Mouse (Mus musculus): ENCODE data around the gene Yeats4. TPM values are rescaled to one million over a fixed set of nuclear protein-coding genes. Genes with fewer than 3 reads are reported as not detected.

The Yeats4 gene
- total and polyA plus RNA-seq, 3 experiments = 50.3 to 133 (median 110) TPM

GRCm38 (mm10) chr10:117215409-117216131 is 8.7 kb downstream of the Yeats4 start:
- H3K27ac ChIP-seq (ENCODE audit: insufficient read depth, low read depth) = no peak overlapping the region
- H3K4me3 ChIP-seq (replicated peaks in 1 of 3; ENCODE audit: low read depth in 2 of 3, low read length in 2 of 3, poor library complexity in 1 of 3) = no peak overlapping the region
- H3K9me3 ChIP-seq (replicated peaks; ENCODE audit: low read length) = no peaks in the 10 kb centered on the region
- H3K27me3 ChIP-seq (replicated peaks) = no peaks in the 10 kb centered on the region
- dilution Hi-C loops (cut with MboI; ENCODE audit: extremely low pct_ligation_motif_present, extremely low pct_unique_long_range_greater_than_20kb, low sequenced_read_pairs) (no loop called here), in situ Hi-C loops (cut with MboI; ENCODE audit: low pct_ligation_motif_present, low pct_unique_long_range_greater_than_20kb, low sequenced_read_pairs) (loop anchor here (25.0 kb wide), 1 partner anchor 278 kb away; no protein-coding TSS in a partner anchor)
- H3K79me2 ChIP-seq (replicated peaks; ENCODE audit: control insufficient read depth, extremely low read depth, insufficient read depth, poor library complexity, severe bottlenecking) = no peaks in the 10 kb centered on the region
- no peak overlapping the region for H3K9ac ChIP-seq (ENCODE audit: insufficient read depth, low read depth)
- H3K4me2 ChIP-seq (ENCODE audit: insufficient read depth, low read depth, poor library complexity, severe bottlenecking) = no peak overlapping the region
- no peak for DNase-seq (ENCODE audit: extremely low read depth)
- peaks cover 40 to 83% of the 10 kb centered on the region in 2 experiments for H3K36me3 ChIP-seq (replicated peaks in 1 of 2; ENCODE audit: control insufficient read depth in 1 of 2, insufficient read depth in 1 of 2, low read length in 1 of 2)
- peaks cover 0 to 53% of the 10 kb centered on the region in 2 experiments; a peak in 2 of 4 replicates for H3K4me1 ChIP-seq (ENCODE audit: control insufficient read depth in 1 of 2, insufficient read depth in 2 of 2)
- TF ChIP-seq TCF12 (IDR thresholded peaks at IDR 0.05; ENCODE audit: low read depth, low read length) (no peak), JUN (IDR thresholded peaks at IDR 0.05; ENCODE audit: insufficient read depth, low read depth, low read length) (no peak), HCFC1 (IDR thresholded peaks at IDR 0.05; ENCODE audit: low read depth, low read length) (no peak)

GRCm38 (mm10) chr10:117211023-117211422 is 13.3 kb downstream of the Yeats4 start:
- dilution Hi-C loops (cut with MboI; ENCODE audit: extremely low pct_ligation_motif_present, extremely low pct_unique_long_range_greater_than_20kb, low sequenced_read_pairs) = no loop called here
- no peak overlapping the region for H3K9ac ChIP-seq (ENCODE audit: insufficient read depth, low read depth)
- H3K27me3 ChIP-seq (replicated peaks) = no peaks in the 10 kb centered on the region
- H3K4me3 ChIP-seq (replicated peaks in 1 of 3; ENCODE audit: low read depth in 2 of 3, low read length in 2 of 3, poor library complexity in 1 of 3) = no peak overlapping the region
- in situ Hi-C loops (cut with MboI; ENCODE audit: low pct_ligation_motif_present, low pct_unique_long_range_greater_than_20kb, low sequenced_read_pairs) = loop anchor here (25.0 kb wide), 1 partner anchor 274 kb away; no protein-coding TSS in a partner anchor
- H3K79me2 ChIP-seq (replicated peaks; ENCODE audit: control insufficient read depth, extremely low read depth, insufficient read depth, poor library complexity, severe bottlenecking) = no peaks in the 10 kb centered on the region
- no peak overlapping the region for H3K27ac ChIP-seq (ENCODE audit: insufficient read depth, low read depth)
- no peak for TF ChIP-seq CHD2 (IDR thresholded peaks at IDR 0.05; ENCODE audit: low read length)
- no peak for TF ChIP-seq ZMIZ1 (IDR thresholded peaks at IDR 0.05; ENCODE audit: low read depth, low read length)
- no peak for TF ChIP-seq USF2 (conservative IDR thresholded peaks at IDR 0.05; ENCODE audit: low read depth, low read length)
- no peak for TF ChIP-seq IRF4 (IDR thresholded peaks at IDR 0.05; ENCODE audit: low read depth, low read length)
- no peak for TF ChIP-seq MAZ (IDR thresholded peaks at IDR 0.05; ENCODE audit: low read depth, low read length)
- TF ChIP-seq POLR2AphosphoS2 (IDR thresholded peaks at IDR 0.05; ENCODE audit: low read depth, low read length) = no peak
- TF ChIP-seq MAFK (IDR thresholded peaks at IDR 0.05; ENCODE audit: insufficient replicate concordance, low read length) = no peak
- no peak for TF ChIP-seq USF1 (IDR thresholded peaks at IDR 0.05; ENCODE audit: low read depth, low read length)
- TF ChIP-seq E2F4 (IDR thresholded peaks at IDR 0.05; ENCODE audit: insufficient replicate concordance, low read depth, low read length) = no peak
- no peak for TF ChIP-seq MYC (IDR thresholded peaks at IDR 0.05; ENCODE audit: low read depth, low read length)
- TF ChIP-seq ZKSCAN1 (IDR thresholded peaks at IDR 0.05; ENCODE audit: borderline replicate concordance, low read depth, low read length) = no peak
- TF ChIP-seq ELF1 (IDR thresholded peaks at IDR 0.05; ENCODE audit: low read depth, low read length) = no peak
- no peak for TF ChIP-seq TCF12 (IDR thresholded peaks at IDR 0.05; ENCODE audit: low read depth, low read length)
- TF ChIP-seq MAX (IDR thresholded peaks at IDR 0.05; ENCODE audit: low read length) = no peak
- TF ChIP-seq JUN (IDR thresholded peaks at IDR 0.05; ENCODE audit: insufficient read depth, low read depth, low read length) = no peak
- TF ChIP-seq TBP (conservative IDR thresholded peaks at IDR 0.05; ENCODE audit: low read depth, low read length) = no peak
- no peak for TF ChIP-seq CHD1 (IDR thresholded peaks at IDR 0.05; ENCODE audit: low read depth, low read length)
- TF ChIP-seq GABPA (IDR thresholded peaks at IDR 0.05; ENCODE audit: insufficient replicate concordance, low read depth, low read length) = no peak
- TF ChIP-seq KAT2A (IDR thresholded peaks at IDR 0.05; ENCODE audit: insufficient replicate concordance, low read length) = no peak
- DNase-seq (ENCODE audit: extremely low read depth) = no peak
- H3K4me2 ChIP-seq (ENCODE audit: insufficient read depth, low read depth, poor library complexity, severe bottlenecking) = no peak overlapping the region
- H3K36me3 ChIP-seq (replicated peaks in 1 of 2; ENCODE audit: control insufficient read depth in 1 of 2, insufficient read depth in 1 of 2, low read length in 1 of 2) = peaks cover 14 to 42% of the 10 kb centered on the region in 2 experiments
- H3K9me3 ChIP-seq (replicated peaks; ENCODE audit: low read length) = no peaks in the 10 kb centered on the region
- peaks cover 4 to 53% of the 10 kb centered on the region in 2 experiments; a peak in 3 of 4 replicates for H3K4me1 ChIP-seq (ENCODE audit: control insufficient read depth in 1 of 2, insufficient read depth in 2 of 2)
